Mouse (Mus musculus) layer of hippocampus, postnatal 36 days (tissue): ENCODE data around the gene Cfap73. TPM values are rescaled to one million over a fixed set of nuclear protein-coding genes. Genes with fewer than 3 reads are reported as not detected.

Source experiments
- DNase-seq, 2 experiments: peaks; one replicate each; pipeline ENCODE4 v3.0.0; 2022
- total RNA-seq, 2 experiments: library from RNA; stranded (reverse); gene quantifications; 2 replicates each; pipeline ENCODE4 v1.2.3; 2021

Cfap73 gene
- total RNA-seq, 2 experiments from 2014 or later: 0.77 TPM; not detected in 1

DNA sequence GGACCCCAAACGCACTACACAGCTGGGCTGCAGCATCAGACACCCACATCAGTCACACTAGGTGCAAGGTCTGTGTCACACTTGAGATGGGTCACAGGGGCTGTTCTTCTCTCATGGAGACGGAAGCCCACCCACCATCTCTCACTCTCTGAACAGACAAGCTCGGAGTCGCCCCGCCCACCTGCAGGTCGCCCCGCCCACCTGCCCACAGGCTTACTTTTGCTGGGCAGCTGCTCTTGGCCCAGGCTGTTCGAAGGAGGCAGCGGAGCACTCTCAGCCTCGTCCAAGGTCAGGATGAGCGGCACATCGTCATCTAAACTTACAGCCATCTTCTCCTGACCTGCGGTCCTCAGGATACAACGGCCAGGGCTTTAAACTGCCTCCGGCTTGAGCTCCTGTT lies 49.1 kb downstream of the Cfap73 start:
- no peak for DNase-seq

DNA sequence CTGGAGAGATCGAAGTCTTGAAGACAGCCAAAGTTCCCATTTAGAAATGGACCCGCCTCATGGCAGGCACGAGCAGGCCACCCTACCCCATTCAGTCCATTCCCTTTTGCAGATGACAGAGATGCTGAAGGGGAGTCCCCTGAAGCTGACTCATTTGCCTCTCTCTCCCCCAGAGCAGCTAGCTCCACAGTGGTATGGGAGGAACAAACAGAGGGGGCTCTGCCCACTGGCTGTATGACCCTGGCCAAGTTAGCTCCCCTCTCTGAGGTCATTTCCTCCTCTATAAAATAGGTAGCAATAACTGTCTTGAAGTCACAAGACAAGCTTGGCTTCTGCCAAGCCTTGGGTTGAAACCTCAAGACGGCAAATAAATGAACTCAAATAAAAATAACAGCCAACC lies 50.5 kb downstream of the Cfap73 start:
- no peak for DNase-seq

DNA sequence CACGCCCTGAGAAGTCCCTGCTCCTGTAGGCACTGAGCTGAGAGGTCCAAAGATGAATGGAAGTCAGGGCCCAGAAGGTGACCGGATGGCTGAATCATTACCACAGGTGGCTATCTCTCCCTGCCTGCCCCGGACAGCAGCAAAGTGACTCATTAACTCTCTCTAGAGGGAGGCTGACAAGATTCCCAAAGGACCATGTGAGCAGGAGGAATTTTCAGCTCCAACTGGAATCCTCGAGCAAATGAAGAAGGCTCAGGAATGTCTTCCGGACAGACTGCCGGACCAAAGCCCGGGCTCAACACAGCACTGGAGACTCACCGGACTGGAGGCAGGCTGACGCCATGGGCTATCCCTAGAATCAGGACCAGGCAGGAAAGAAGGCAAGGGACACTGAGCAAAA lies 52.0 kb downstream of the Cfap73 start:
- no peak for DNase-seq

DNA sequence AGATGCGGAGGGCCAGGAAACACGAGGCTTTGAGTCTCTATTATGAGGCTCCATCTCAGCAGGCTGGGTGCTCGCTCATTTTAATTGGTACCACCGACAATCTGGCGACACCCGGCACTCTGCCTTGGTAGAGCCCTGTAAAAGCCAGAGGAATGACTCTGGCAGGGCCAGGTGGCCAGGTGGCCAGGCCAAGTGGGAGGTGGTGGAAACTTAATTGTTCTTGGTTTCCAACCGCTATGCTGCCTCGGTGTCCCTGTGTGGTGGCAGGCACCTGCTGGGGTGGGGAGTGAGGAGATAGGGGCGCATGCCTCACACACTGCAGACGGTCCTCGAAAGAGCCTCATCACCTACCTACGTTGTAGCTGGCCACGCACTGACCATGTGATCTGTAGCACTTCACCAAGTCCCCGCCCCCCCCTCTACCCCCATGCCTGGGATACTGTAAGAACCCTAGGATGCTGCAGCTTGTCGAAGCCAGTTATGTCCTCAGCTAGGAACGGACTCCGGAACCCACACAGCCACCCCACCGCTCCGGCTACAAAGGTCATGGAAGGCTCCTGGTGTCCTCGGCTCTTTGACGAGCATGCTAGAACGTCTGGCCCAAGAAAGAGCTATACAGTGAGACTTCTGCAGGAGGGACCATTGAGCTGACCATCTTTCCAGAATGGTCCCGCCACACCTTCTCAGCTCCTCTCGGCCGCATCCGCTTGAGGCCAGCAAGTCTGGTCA lies 54.0 kb downstream of the Cfap73 start:
- no peak for DNase-seq

DNA sequence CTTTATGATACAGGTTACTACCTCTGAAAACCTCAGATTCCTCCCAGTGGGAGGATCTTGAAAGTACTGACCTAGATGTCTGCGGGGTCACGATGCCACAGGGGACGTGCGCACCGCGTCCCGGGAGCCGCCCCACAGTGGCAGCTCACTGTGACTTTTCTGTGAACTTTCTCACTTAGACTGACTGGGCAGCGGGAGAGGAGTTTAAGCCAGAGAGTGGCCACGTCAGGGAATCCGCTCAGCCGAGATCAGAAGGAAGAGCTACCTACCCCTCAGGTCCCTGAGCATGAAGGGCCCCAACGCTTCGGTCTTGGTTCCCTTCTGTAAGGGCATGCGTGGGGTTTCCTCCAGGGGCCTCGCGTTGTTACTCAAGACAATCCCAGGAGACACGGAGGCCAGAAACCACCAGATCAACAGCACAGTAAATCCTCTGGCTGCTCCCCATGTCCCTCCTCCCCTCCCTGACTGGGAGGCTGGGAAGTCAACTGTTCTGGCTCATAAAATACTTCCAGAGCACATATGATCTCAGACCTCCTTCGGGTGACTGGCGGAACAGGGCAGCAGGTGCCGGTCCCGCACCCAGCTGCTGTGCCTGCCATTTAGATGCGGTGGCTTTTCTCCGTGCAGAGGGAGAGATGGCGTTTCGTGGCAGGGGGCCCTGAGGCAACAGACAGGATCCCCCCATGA lies 54.7 kb downstream of the Cfap73 start:
- no peak for DNase-seq

GRCm38 (mm10) chr5:120578504-120579081 lies 55.4 kb downstream of the Cfap73 start:
- DNase-seq: no peak

Other genes with a start within 250 kb of the Cfap73 start
- under 1 TPM in 1 of 2 experiments, not detected in 1; 0.13 TPM for gene Lhx5, start 202.5 kb downstream of the Cfap73 start, total RNA-seq
- gene Sdsl, start 161.4 kb downstream of the Cfap73 start, total RNA-seq: 1 to 10 TPM; 6.9 to 8.3 TPM
- gene Sds, start 157.7 kb downstream of the Cfap73 start, total RNA-seq: not detected
- 10 to 100 TPM; 56.8 to 58.7 TPM for gene Plbd2, start 130.6 kb downstream of the Cfap73 start, total RNA-seq
- gene Slc8b1, start 123.1 kb downstream of the Cfap73 start, total RNA-seq: 1 to 10 TPM; 7.6 to 8.7 TPM
- 10 to 100 TPM; 35.0 to 36.4 TPM for gene Tpcn1, start 45.6 kb downstream of the Cfap73 start, total RNA-seq
- 1 to 10 TPM in 1 of 2 experiments, under 1 TPM in 1; 0.35 to 1.2 TPM for gene Iqcd, start 45.2 kb downstream of the Cfap73 start, total RNA-seq
- 10 to 100 TPM; 29.1 to 29.6 TPM for gene Rita1, start 21.6 kb downstream of the Cfap73 start, total RNA-seq
- gene Ddx54, start 21.5 kb downstream of the Cfap73 start, total RNA-seq: 10 to 100 TPM; 34.4 to 39.5 TPM
- 10 to 100 TPM; 91.6 to 92.0 TPM for gene Rasal1, start 14.6 kb upstream of the Cfap73 start, total RNA-seq
- 10 to 100 TPM; 70.7 TPM for gene Dtx1, start 77.7 kb upstream of the Cfap73 start, total RNA-seq
- gene Oas2, start 115.6 kb upstream of the Cfap73 start, total RNA-seq: under 1 TPM in 1 of 2 experiments, not detected in 1; 0.30 TPM
- gene Oas3, start 143.4 kb upstream of the Cfap73 start, total RNA-seq: not detected
- gene Oas1e, start 161.3 kb upstream of the Cfap73 start, total RNA-seq: not detected
- under 1 TPM in 1 of 2 experiments, not detected in 1; 0.27 TPM for gene Oas1c, start 178.3 kb upstream of the Cfap73 start, total RNA-seq
- not detected for gene Oas1f, start 213.1 kb upstream of the Cfap73 start, total RNA-seq
- gene Oas1h, start 227.2 kb upstream of the Cfap73 start, total RNA-seq: not detected